Mouse (Mus musculus) telencephalon, adult 2 months (tissue): ENCODE measurements around the gene Ei24.

ENCODE experiments used
- DNase-seq: peaks from one replicate; pipeline ENCODE4 v3.0.0-alpha.2; 2011; ENCODE audit warnings: low read depth, low spot score

The Ei24 gene

GRCm38 (mm10) chr9:36796781-36797555 is at the start of gene Ei24:
Ei24 (minus strand) TSS chr9:36797393.
- DNase-seq: peak; percentile 50

DNA sequence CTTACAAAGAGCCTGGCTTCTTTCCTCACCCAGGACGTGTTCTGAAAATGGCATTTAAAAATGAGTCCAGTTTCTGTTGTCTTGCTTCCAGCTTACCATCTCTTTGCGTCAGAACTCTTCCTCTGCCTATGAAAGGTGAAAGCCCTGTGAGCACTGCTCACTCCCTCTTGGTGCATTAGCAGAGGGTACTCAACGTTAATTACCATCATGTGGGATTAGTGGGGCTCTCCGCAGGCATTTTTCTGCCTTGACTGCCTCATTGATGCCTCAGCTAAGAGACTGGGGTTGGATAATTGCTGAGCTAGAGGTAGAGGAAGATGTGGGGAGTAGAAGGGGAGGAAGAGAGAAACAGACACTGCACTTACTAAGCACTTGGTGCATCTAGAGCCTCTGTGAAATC is 49.2 kb upstream of the Ei24 start:
- no peak for DNase-seq

DNA sequence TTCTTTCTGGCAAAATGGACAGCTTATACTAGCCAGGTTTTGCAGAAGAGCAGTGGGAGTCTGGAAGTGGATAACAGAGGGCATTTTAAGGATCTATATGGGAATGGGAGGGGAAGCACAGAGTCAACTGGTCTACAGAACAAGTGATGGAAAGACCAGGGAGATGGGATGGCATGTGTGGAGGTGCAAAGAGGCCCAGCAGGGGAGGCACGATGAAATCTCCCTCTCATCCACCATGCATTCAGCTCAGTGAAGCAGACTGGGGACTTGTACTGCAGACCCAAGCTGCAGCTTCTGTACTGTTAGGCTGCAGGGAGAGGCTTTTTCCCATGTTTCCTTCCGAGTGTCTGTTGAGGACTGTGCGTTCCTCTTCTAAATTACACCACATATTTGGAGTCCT is 36.7 kb upstream of the Ei24 start:
- DNase-seq: no peak

- DNase-seq: peak; percentile 58
Observed at GRCm38 (mm10) chr9:36833043-36833881, 36.1 kb upstream of the Ei24 start.

DNA sequence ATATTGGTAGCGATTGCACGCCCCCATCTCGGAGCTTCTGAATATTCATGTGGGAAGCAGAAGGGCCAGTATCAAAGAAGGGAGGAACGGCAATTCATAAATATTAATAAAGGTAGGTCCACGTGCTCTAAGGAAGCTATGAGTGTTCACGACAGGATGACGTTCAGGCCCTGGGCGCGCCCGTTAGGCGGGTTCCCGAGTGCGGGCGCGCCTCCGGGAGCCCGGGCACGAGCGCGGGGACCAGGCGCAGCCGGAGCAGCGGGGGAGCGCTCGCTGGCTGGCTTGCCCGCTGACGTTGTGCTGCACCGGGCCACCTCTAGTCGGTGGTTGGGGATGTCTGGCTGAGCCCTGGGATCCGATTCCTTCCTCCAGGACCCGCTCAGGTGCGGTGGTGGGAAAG is 35.3 kb upstream of the Ei24 start:
- DNase-seq: peak; percentile 89

DNA sequence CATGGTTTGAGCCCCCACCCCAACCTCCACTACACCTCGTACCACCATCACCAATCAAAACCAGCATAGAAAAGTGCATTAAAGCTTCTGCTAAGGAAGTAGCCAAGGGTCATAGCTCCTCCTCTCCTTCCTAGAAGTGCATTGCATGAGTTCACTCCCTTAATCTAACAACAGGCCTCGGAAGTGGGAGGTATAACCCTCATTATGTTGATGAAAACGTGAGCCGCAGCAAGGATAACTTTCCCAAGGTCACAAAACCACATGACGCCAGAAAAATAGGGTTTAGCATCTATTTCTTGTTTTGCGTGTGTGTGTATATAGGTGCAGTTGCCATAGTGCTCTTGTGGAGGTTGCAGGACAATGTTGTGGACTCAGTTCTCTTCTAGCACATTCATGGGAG is 34.2 kb upstream of the Ei24 start:
- DNase-seq: no peak

GRCm38 (mm10) chr9:36826612-36827363 is 29.6 kb upstream of the Ei24 start:
- no peak for DNase-seq

GRCm38 (mm10) chr9:36822024-36822423 is 24.8 kb upstream of the Ei24 start:
- DNase-seq: no peak

- peak; percentile 88 for DNase-seq
Observed at GRCm38 (mm10) chr9:36821644-36822000, 24.4 kb upstream of the Ei24 start, which contains the start of gene Fez1. Fez1 (plus strand) TSS chr9:36821864.

DNA sequence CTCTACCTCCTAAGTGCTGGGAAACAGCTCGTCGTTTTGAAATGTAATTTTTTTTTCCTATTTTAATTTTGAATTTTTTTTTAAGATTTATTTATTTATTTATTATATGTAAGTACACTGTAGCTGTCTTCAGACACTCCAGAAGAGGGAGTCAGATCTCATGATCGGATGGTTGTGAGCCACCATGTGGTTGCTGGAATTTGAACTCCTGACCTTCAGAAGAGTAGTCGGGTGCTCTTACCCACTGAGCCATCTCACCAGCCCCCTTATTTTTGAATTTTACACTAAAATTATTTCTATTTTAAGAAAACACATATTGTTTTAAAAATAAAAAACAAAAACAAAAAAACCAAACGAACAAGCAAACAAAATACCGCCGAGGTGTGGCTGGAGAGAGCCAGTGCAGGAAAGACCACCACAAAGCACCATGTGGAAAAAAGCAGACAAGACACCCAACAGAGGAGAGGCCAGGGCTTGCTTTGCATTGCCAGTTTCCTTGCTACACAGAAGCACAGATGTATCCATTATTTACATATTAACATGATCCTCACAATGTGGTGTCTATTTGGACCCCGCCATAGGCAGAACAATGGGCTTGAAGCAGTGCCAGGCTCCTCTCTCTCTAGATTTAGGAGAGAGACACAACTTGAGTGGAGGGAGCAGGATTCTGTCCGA is 23.9 kb upstream of the Ei24 start:
- DNase-seq: no peak

GRCm38 (mm10) chr9:36818905-36819304 is 21.7 kb upstream of the Ei24 start:
- no peak for DNase-seq

- no peak for DNase-seq
Observed at GRCm38 (mm10) chr9:36814486-36814885, 17.3 kb upstream of the Ei24 start.

- DNase-seq: no peak
Observed at GRCm38 (mm10) chr9:36808126-36808785, 11.1 kb upstream of the Ei24 start.

GRCm38 (mm10) chr9:36805256-36805975 is 8.2 kb upstream of the Ei24 start:
- no peak for DNase-seq

GRCm38 (mm10) chr9:36803926-36804325 is 6.7 kb upstream of the Ei24 start:
- no peak for DNase-seq

- no peak for DNase-seq
Observed at GRCm38 (mm10) chr9:36803386-36803785, 6.2 kb upstream of the Ei24 start.

GRCm38 (mm10) chr9:36802951-36803350 is 5.8 kb upstream of the Ei24 start:
- no peak for DNase-seq

GRCm38 (mm10) chr9:36801961-36802360 is 4.8 kb upstream of the Ei24 start:
- no peak for DNase-seq

DNA sequence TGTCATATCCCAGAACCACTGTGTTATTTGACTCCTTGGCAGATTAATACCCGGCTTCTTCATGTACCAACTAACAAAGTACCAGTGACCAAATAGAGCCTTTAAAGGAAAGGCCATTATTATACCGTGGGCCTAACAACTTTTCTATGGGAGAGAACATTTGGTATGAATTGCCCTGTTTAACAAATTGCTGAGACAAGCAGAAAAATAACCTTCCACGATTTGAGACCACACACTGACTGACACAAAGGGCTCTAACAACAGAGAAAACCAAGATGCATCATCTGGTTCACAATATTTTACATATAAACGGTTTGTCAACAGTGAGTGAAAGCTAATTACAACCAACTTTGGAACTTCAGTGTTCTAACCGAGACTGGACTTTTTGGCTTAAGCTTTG is 969 bp downstream of the Ei24 start:
- no peak for DNase-seq

DNA sequence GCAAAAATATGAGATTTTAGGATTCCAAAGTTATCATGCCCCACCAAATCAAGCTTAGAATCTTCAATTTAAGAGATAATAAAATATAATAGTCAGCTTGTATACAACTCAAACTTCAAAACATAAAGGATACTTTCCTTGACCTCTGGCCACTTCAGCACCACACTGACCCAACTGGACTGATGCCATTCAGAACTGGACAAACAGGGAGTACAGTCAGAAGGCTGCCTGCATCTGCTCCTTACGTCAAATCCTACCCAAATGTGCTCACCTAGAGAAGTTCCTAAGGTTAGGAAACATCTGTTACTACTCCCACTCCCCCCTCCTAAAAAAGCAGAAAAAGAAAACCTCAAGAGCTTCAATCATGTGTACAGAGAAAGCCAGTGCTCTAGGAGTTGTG is 1.6 kb downstream of the Ei24 start:
- no peak for DNase-seq
